Mouse (Mus musculus) ES-Bruce4 (cell line): ENCODE results near the gene Gpr68. TPM values are rescaled to one million over a fixed set of nuclear protein-coding genes. Genes with fewer than 3 reads are reported as not detected.

Experiments used
- H3K27ac ChIP-seq: 2 replicates; pipeline ENCODE4 v1.5.1; 2012; ENCODE audit warnings: low read length, inconsistent platforms; ENCODE audit not compliant: insufficient read depth
- H3K27me3 ChIP-seq: 2 replicates; pipeline ENCODE4 v1.6.1; 2012; ENCODE audit warnings: mild to moderate bottlenecking, low read length, inconsistent platforms; ENCODE audit not compliant: control insufficient read depth, poor library complexity, insufficient read depth, severe bottlenecking
- H3K36me3 ChIP-seq: 2 replicates; pipeline ENCODE4 v1.6.1; 2012; ENCODE audit warnings: inconsistent platforms, mild to moderate bottlenecking, low read length, moderate library complexity; ENCODE audit not compliant: control insufficient read depth, poor library complexity, insufficient read depth, severe bottlenecking
- H3K4me1 ChIP-seq: one replicate; pipeline ENCODE4 v1.8.1; 2011; ENCODE audit warnings: low read length; ENCODE audit not compliant: control insufficient read depth, insufficient read depth
- H3K4me3 ChIP-seq: 2 replicates; pipeline ENCODE4 v1.5.1; 2011; ENCODE audit warnings: low read depth, mild to moderate bottlenecking, low read length
- H3K9ac ChIP-seq: 2 replicates; pipeline ENCODE4 v1.6.1; 2012; ENCODE audit warnings: low read depth, mild to moderate bottlenecking, inconsistent platforms; ENCODE audit not compliant: poor library complexity, severe bottlenecking
- H3K9me3 ChIP-seq: replicated peaks from 2 replicates; pipeline ENCODE4 v1.6.1; 2012; ENCODE audit warnings: mild to moderate bottlenecking, low read length, inconsistent platforms; ENCODE audit not compliant: control insufficient read depth, poor library complexity, insufficient read depth, severe bottlenecking
- CTCF ChIP-seq: IDR thresholded peaks from one replicate; pipeline ENCODE4 v1.8.1; 2011; ENCODE audit warnings: low read depth, low read length
- EP300 ChIP-seq: IDR thresholded peaks from 2 replicates; pipeline ENCODE4 v1.6.1; 2011; ENCODE audit warnings: low read depth, low read length; ENCODE audit not compliant: insufficient read depth
- POLR2A ChIP-seq: IDR thresholded peaks from one replicate; pipeline ENCODE4 v1.8.1; 2011; ENCODE audit warnings: low read length; ENCODE audit not compliant: insufficient read depth
- polyA plus RNA-seq: library from polyadenylated mRNA; stranded (reverse); fragments of >200 nt; gene quantifications from 2 replicates; pipeline ENCODE4 v1.2.4, GENCODE M21; 2011; ENCODE audit warnings: low read depth; ENCODE audit not compliant: missing spikeins, insufficient read depth, insufficient read length

Gene Gpr68
- polyA plus RNA-seq, 1 experiment = 0.43 TPM

DNA sequence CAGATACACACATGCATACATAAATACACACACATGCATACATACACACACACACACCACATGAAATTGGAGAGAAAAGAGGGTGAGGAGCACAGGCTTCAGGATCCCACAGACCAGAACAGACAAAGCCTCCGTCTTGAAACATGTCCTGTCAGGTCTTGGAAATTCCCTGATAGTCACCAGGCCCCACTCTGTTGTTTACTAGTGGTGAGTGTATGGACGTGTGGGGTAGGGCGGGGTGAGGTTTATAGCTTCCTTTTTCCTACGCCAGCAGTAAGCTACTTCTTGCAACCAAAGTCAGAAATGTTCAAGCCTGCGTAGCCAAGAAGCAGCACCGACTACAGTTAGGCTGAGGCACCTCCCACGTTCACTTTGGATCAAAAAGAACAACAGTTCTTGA, 24.8 kb downstream of the Gpr68 start:
- TF ChIP-seq CTCF (no peak), POLR2A (no peak), EP300 (no peak)
- Histone ChIP-seq H3K9me3 (no peaks in the 10 kb centered on the region), H3K27me3 (no peaks in the 10 kb centered on the region; the same call in 1 of the 2 replicates), H3K4me3 (no peak overlapping the region), H3K36me3 (no peaks in the 10 kb centered on the region), H3K27ac (no peak overlapping the region), H3K4me1 (no peaks in the 10 kb centered on the region), H3K9ac (no peak overlapping the region)

DNA sequence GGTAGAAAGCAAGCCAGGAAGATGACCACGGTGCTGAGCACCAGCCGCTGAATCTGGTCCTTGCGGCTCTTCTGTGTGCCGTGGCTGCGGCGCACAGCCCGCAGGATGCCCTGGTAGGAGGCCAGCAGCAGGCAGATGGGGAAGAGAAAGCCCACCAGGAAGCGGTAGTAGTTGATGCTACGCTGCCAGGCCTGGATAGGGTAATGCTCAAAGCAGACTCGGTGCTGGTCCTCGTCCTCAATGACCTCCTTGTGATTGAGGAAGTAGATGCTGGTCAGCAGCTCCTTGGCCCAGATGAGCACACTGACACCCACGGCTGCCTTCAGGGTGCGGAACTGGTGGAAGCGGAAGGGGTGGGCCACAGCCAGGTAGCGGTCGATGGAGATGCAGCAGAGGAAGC, 29.4 kb downstream of the Gpr68 start:
- no peaks in the 10 kb centered on the region for H3K4me1 ChIP-seq
- no peak overlapping the region for H3K4me3 ChIP-seq
- no peak for TF ChIP-seq POLR2A
- no peak for TF ChIP-seq CTCF
- TF ChIP-seq EP300 = no peak
- H3K27ac ChIP-seq = no peak overlapping the region
- no peak overlapping the region for H3K9ac ChIP-seq
- no peaks in the 10 kb centered on the region for H3K27me3 ChIP-seq
- H3K9me3 ChIP-seq = no peaks in the 10 kb centered on the region
- H3K36me3 ChIP-seq = no peaks in the 10 kb centered on the region

- no peak overlapping the region for H3K4me3 ChIP-seq
- H3K9ac ChIP-seq = no peak overlapping the region
- H3K27ac ChIP-seq = no peak overlapping the region
- no peaks in the 10 kb centered on the region for H3K9me3 ChIP-seq
- no peaks in the 10 kb centered on the region for H3K4me1 ChIP-seq
- TF ChIP-seq EP300 (no peak), CTCF (no peak), POLR2A (no peak)
- H3K27me3 ChIP-seq = no peaks in the 10 kb centered on the region
- no peaks in the 10 kb centered on the region for H3K36me3 ChIP-seq
Measured at GRCm38 (mm10) chr12:100877936-100878335, 30.1 kb downstream of the Gpr68 start.

DNA sequence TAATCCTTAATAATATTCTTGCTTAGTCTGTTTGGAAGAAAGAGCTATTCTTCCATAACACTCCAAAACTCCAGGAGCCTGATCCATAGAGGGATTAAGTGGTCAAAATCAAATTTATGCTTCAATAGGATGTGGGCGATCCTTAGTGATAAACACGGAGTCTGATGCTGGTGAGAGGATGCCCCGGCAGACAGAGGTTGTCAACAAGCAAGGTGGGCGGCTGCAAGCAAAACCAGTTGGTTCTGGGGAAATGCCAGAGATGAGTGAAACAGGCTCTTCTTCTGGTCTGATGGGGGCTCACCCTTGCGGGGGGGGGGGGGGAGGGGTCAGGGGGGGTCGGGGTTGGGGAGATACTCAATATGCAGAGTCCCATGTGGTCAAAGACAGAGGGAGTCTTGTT, 32.0 kb downstream of the Gpr68 start:
- Histone ChIP-seq H3K9me3 (no peaks in the 10 kb centered on the region), H3K36me3 (no peaks in the 10 kb centered on the region), H3K9ac (no peak overlapping the region), H3K27ac (no peak overlapping the region), H3K4me3 (no peak overlapping the region), H3K4me1 (no peaks in the 10 kb centered on the region), H3K27me3 (no peaks in the 10 kb centered on the region)
- no peak for TF ChIP-seq POLR2A
- TF ChIP-seq CTCF = no peak
- TF ChIP-seq EP300 = no peak

DNA sequence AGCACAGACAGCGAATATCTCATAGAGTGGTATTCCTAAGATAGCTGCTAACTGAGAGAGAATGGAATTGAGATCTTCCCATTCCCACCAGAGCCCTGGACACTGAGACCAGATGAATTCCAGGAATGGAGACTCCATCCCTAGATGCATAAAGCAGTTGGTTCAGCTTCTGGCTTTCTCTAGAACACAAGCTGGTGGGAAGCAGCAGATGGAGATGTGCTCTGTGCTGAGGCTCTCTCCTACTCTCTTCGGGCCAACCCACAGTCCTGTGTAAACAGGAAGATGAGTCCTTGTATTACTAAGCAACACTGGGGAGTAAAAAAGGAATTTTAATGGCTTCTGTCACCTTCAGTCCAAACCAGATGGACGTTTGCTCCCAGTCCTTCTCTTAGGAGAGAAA, 32.4 kb downstream of the Gpr68 start:
- TF ChIP-seq CTCF (no peak), POLR2A (no peak), EP300 (no peak)
- Histone ChIP-seq H3K4me3 (no peak overlapping the region), H3K9me3 (no peaks in the 10 kb centered on the region), H3K27me3 (no peaks in the 10 kb centered on the region), H3K9ac (no peak overlapping the region), H3K36me3 (no peaks in the 10 kb centered on the region), H3K27ac (no peak overlapping the region), H3K4me1 (no peaks in the 10 kb centered on the region)

DNA sequence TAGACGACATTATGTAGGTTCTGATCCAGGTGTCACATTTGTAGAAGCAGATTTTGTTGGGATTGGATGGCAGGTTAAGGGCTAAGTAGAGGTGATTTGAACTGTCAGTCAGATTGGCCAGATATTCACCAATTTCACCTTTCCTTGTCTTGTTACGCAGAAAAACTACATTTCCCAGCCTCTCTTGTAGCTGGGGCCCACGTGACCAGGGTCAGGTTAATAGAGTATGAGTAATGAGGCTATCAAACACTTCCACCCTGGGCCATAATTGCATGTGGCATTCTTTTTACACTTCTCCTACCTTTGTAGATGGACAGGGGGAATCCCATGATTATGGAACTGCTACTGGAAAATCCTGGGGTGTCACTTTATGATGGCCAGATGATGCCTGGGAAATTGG, 34.4 kb downstream of the Gpr68 start:
- Histone ChIP-seq H3K27me3 (no peaks in the 10 kb centered on the region), H3K9ac (no peak overlapping the region), H3K9me3 (no peaks in the 10 kb centered on the region), H3K36me3 (no peaks in the 10 kb centered on the region), H3K4me3 (no peak overlapping the region), H3K4me1 (no peaks in the 10 kb centered on the region), H3K27ac (no peak overlapping the region)
- no peak for TF ChIP-seq POLR2A
- TF ChIP-seq CTCF = no peak
- TF ChIP-seq EP300 = no peak
